Mouse (Mus musculus): ENCODE results near the gene Prkcb. TPM values are rescaled to one million over a fixed set of nuclear protein-coding genes. Genes with fewer than 3 reads are reported as not detected.

The Prkcb gene
- polyA plus RNA-seq, 1 experiment from 2014 or later, result 117 TPM

- Histone ChIP-seq H3K27me3 (replicated peaks) (no peaks in the 10 kb centered on the region), H3K4me1 (0 out of 2 replicates have a peak, but pooled peaks cover 2% of the 10 kb centered on the region), H3K9ac (no peak overlapping the region), H3K4me3 (no peak overlapping the region), H3K27ac (no peak overlapping the region), H3K36me3 (replicated peaks) (no peaks in the 10 kb centered on the region), H3K9me3 (no peaks in the 10 kb centered on the region), H3K4me2 (no peak overlapping the region)
- no peak for ATAC-seq (replicated peaks)
- WGBS, result 83% methylated on average over 7 of the region's 7 CpGs
These were observed 376.9 kb downstream of the Prkcb start for GRCm38 (mm10) chr7:122665311-122666049.

GRCm38 (mm10) chr7:122667903-122668302 is 379.4 kb downstream of the Prkcb start:
- no peak overlapping the region for H3K9ac ChIP-seq
- H3K27me3 ChIP-seq (replicated peaks), result no peaks in the 10 kb centered on the region
- no peak overlapping the region for H3K27ac ChIP-seq
- 24% methylated on average over 5 of the region's 5 CpGs for WGBS
- H3K36me3 ChIP-seq (replicated peaks), result no peaks in the 10 kb centered on the region
- no peak for ATAC-seq (replicated peaks)
- H3K4me2 ChIP-seq, result no peak overlapping the region
- H3K4me3 ChIP-seq, result no peak overlapping the region
- peaks cover 12% of the 10 kb centered on the region for H3K4me1 ChIP-seq
- no peaks in the 10 kb centered on the region for H3K9me3 ChIP-seq

- Histone ChIP-seq H3K27ac (peak within 1 kb of the TSS; percentile 69), H3K36me3 (replicated peaks) (no peaks in the 10 kb centered on the region), H3K4me1 (peaks cover 13% of the 10 kb centered on the region), H3K27me3 (replicated peaks) (no peaks in the 10 kb centered on the region), H3K9me3 (no peaks in the 10 kb centered on the region), H3K9ac (peak within 1 kb of the TSS; percentile 46), H3K4me2 (peak within 1 kb of the TSS; percentile 76), H3K4me3 (peak within 1 kb of the TSS; percentile 42)
- 7% methylated on average over 13 of the region's 13 CpGs for WGBS
- ATAC-seq (replicated peaks), result no peak; the same call in 1 of the 2 replicates
These were observed 381.9 kb downstream of the Prkcb start, which contains the start of gene Cacng3 for GRCm38 (mm10) chr7:122670442-122670872. Gene Cacng3, plus strand, starts transcription at chr7:122670492.

- Histone ChIP-seq H3K4me1 (peaks cover 13% of the 10 kb centered on the region), H3K9ac (peak overlapping the region; percentile 46), H3K27ac (peak overlapping the region; percentile 69), H3K4me2 (peak overlapping the region; percentile 76), H3K4me3 (peak overlapping the region; percentile 42), H3K36me3 (replicated peaks) (no peaks in the 10 kb centered on the region), H3K9me3 (no peaks in the 10 kb centered on the region), H3K27me3 (replicated peaks) (no peaks in the 10 kb centered on the region)
- 6% methylated on average over 45 of the region's 45 CpGs for WGBS
- ATAC-seq (replicated peaks), result peak; percentile 76
These were observed 382.5 kb downstream of the Prkcb start for GRCm38 (mm10) chr7:122670873-122671641.

- H3K4me1 ChIP-seq, result peaks cover 13% of the 10 kb centered on the region
- no peak for ATAC-seq (replicated peaks)
- H3K4me2 ChIP-seq, result peak overlapping the region; percentile 76
- peak overlapping the region; percentile 42 for H3K4me3 ChIP-seq
- 47% methylated on average over 5 of the region's 5 CpGs for WGBS
- no peaks in the 10 kb centered on the region for H3K27me3 ChIP-seq (replicated peaks)
- H3K36me3 ChIP-seq (replicated peaks), result no peaks in the 10 kb centered on the region
- no peak overlapping the region for H3K27ac ChIP-seq
- H3K9ac ChIP-seq, result no peak overlapping the region
- no peaks in the 10 kb centered on the region for H3K9me3 ChIP-seq
These were observed 384.4 kb downstream of the Prkcb start for GRCm38 (mm10) chr7:122672981-122673380.

GRCm38 (mm10) chr7:122675207-122675606 is 386.7 kb downstream of the Prkcb start:
- Histone ChIP-seq H3K4me1 (peaks cover 13% of the 10 kb centered on the region), H3K9ac (no peak overlapping the region), H3K27me3 (replicated peaks) (no peaks in the 10 kb centered on the region), H3K27ac (no peak overlapping the region), H3K9me3 (no peaks in the 10 kb centered on the region), H3K4me3 (no peak overlapping the region), H3K4me2 (peak overlapping the region; percentile 14; the same call in 1 of the 2 replicates), H3K36me3 (replicated peaks) (no peaks in the 10 kb centered on the region)
- 67% methylated on average over 7 of the region's 7 CpGs for WGBS
- no peak for ATAC-seq (replicated peaks)

Other genes with a start within 250 kb of the Prkcb start
- 81.4 and 85.3 TPM in 2 replicates for gene Ubfd1, start 221.6 kb upstream of the Prkcb start, polyA plus RNA-seq (2015; fragmentation: Nextera tagmentation; extraction: Ambion mirVana)
- gene Ears2, start 221.5 kb upstream of the Prkcb start, polyA plus RNA-seq (2015; fragmentation: Nextera tagmentation; extraction: Ambion mirVana), result 9.2 and 10.7 TPM in 2 replicates
- 588 and 603 TPM in 2 replicates for gene Ndufab1, start 186.9 kb upstream of the Prkcb start, polyA plus RNA-seq (2015; fragmentation: Nextera tagmentation; extraction: Ambion mirVana)
- 4.9 and 5.0 TPM in 2 replicates for gene Palb2, start 155.8 kb upstream of the Prkcb start, polyA plus RNA-seq (2015; fragmentation: Nextera tagmentation; extraction: Ambion mirVana)
- gene Dctn5, start 155.7 kb upstream of the Prkcb start, polyA plus RNA-seq (2015; fragmentation: Nextera tagmentation; extraction: Ambion mirVana), result 166 and 173 TPM in 2 replicates
- gene Plk1, start 129.3 kb upstream of the Prkcb start, polyA plus RNA-seq (2015; fragmentation: Nextera tagmentation; extraction: Ambion mirVana), result 17.2 and 22.9 TPM in 2 replicates
- gene Ern2, start 102.5 kb upstream of the Prkcb start, polyA plus RNA-seq (2015; fragmentation: Nextera tagmentation; extraction: Ambion mirVana), result 1.9 and 2.7 TPM in 2 replicates
- gene Chp2, start 69.3 kb upstream of the Prkcb start, polyA plus RNA-seq (2015; fragmentation: Nextera tagmentation; extraction: Ambion mirVana), result 1.3 and 1.6 TPM in 2 replicates

Measured in midbrain, embryonic 15.5 days (tissue).